In the genomic region with DNA sequence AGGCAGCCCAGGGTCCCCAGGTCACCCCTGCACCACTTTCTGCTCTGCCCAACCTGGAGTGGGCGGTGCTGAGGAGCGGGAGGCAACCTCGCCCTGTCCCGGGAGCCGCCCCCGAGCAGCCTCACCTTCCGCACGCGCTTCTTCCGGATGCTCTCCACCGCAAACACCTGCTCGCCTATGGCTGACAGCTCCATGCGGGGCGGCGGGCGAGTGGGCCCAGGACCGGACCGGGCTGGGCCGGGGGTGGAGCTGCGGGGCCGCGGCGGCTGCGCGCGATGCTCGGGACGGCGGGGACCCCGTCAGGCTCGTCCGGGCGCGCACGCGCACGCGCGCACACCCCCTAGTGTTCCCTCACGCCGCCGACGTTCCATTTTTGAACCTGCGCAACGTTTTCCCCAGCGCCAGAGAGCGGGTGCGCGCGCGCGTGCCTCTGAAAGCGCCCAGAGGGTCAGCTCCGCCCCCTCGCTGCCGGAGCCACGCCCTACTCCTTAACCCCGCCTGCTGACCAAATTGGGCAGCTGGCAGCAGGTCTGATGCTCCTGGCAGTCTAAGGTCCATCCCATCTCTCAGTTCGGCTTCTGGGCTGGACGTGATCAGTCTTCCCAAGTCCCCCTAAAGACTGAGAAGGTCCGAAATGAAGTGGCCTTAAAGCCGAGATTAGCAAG, we compare ENCODE assay signal across 8 mouse cellular contexts. TPM values are rescaled to one million over a fixed set of nuclear protein-coding genes. Genes with fewer than 3 reads are reported as not detected.
DNase-seq lines count a peak whose midpoint lies in the region; ATAC-seq lines count a peak whose summit lies in the region.

No protein-coding gene starts in this region.

- under 1% methylated on average over 52 of the region's 62 CpGs for WGBS in intestine, embryonic 14.5 days

- H3K27me3 ChIP-seq in intestine, embryonic 14.5 days (replicated peaks; ENCODE audit: control insufficient read depth, insufficient read depth, low read length): peaks cover 41% of the 10 kb centered on the region

- peak overlapping the region; percentile 50 for H3K9ac ChIP-seq in intestine, embryonic 14.5 days (ENCODE audit: low read length)

- peak overlapping the region; percentile 58 for H3K4me3 ChIP-seq in intestine, embryonic 14.5 days (ENCODE audit: low read depth, low read length)

- peak overlapping the region; percentile 77 for H3K4me2 ChIP-seq in intestine, embryonic 14.5 days (ENCODE audit: low read length)

- H3K4me1 ChIP-seq in intestine, embryonic 14.5 days (replicated peaks; ENCODE audit: control insufficient read depth, insufficient read depth, low read length): peaks cover 3% of the 10 kb centered on the region; the same call in 1 of the 2 replicates

- intact Hi-C loops in left cerebral cortex, postnatal 10 days (cut with DNase I): no loop called here

- peak; percentile 67 for ATAC-seq in activated CD4-positive, CD25-positive, alpha-beta regulatory T cell, adult 4 months
- peak; percentile 76 for ATAC-seq in intestine, embryonic 14.5 days (replicated peaks; ENCODE audit: low FRiP score, low TSS enrichment, low read depth)
- peak; percentile 76 for ATAC-seq in megakaryocyte progenitor cell, adult 5-6 weeks (replicated peaks; ENCODE audit: poor library complexity)

- H3K27ac ChIP-seq in intestine, embryonic 14.5 days (ENCODE audit: low read depth): peak overlapping the region; percentile 47

- H3K36me3 ChIP-seq in intestine, embryonic 14.5 days (ENCODE audit: control insufficient read depth, insufficient read depth, low read length): no peaks in the 10 kb centered on the region

- peak; percentile 91 for DNase-seq in embryo, embryonic 10 days (ENCODE audit: low spot score)
- peak; percentile 86 for DNase-seq in gastrocnemius, postnatal 10 days
- peak; percentile 91 for DNase-seq in intestine, embryonic 14.5 days (ENCODE audit: low spot score)
- DNase-seq in left cerebral cortex, postnatal 10 days (ENCODE audit: extremely low spot score in 1 of 2, low spot score in 2 of 2): peak; percentile 61 to 92
- DNase-seq in right cerebral cortex, postnatal 10 days (ENCODE audit: low spot score in 2 of 2): peak; percentile 88 to 91
- peak; percentile 94 for DNase-seq in urinary bladder, postnatal 14 days (ENCODE audit: low spot score)

- no peaks in the 10 kb centered on the region for H3K9me3 ChIP-seq in intestine, embryonic 14.5 days (ENCODE audit: control insufficient read depth, low read length)

RNA-seq across cellular contexts. Expression of gene Cbx7, which starts 38.5 kb away (rescaled TPM):
- polyA plus RNA-seq in activated CD4-positive, CD25-positive, alpha-beta regulatory T cell, adult 4 months (2017; shearing (Covaris generic)): 10 to 100 TPM; 21.9 to 30.3 TPM
- total RNA-seq in gastrocnemius, postnatal 10 days (2021): 1 to 10 TPM; 2.9 to 4.1 TPM
- 4.6 and 6.2 TPM in 2 replicates for polyA plus RNA-seq in intestine, embryonic 14.5 days (2014; fragmentation: Nextera tagmentation; extraction: Ambion mirVana)
- total RNA-seq in left cerebral cortex, postnatal 10 days (2021): 1 to 10 TPM; 5.6 to 7.1 TPM
- 3.3 TPM in 2 replicates for total RNA-seq in megakaryocyte progenitor cell, adult 5-6 weeks (2015)
- total RNA-seq in megakaryocyte progenitor cell, adult 5-6 weeks (2017): 1.7 and 2.1 TPM in 2 replicates

RNA-seq across cellular contexts. Expression of gene Apobec3, which starts 41.0 kb away (rescaled TPM):
- 100 to 1,000 TPM; 505 to 519 TPM for polyA plus RNA-seq in activated CD4-positive, CD25-positive, alpha-beta regulatory T cell, adult 4 months (2017; shearing (Covaris generic))
- 10 to 100 TPM in 1 of 2 experiments, 1 to 10 TPM in 1; 7.5 to 11.8 TPM for total RNA-seq in gastrocnemius, postnatal 10 days (2021)
- polyA plus RNA-seq in intestine, embryonic 14.5 days (2014; fragmentation: Nextera tagmentation; extraction: Ambion mirVana): 11.3 and 12.5 TPM in 2 replicates
- total RNA-seq in left cerebral cortex, postnatal 10 days (2021): 1 to 10 TPM; 4.4 to 4.7 TPM
- total RNA-seq in megakaryocyte progenitor cell, adult 5-6 weeks (2015): 167 and 177 TPM in 2 replicates
- 159 and 166 TPM in 2 replicates for total RNA-seq in megakaryocyte progenitor cell, adult 5-6 weeks (2017)

Comparison
In these comparisons a context has a peak if more than half of its experiments do, and no peak if none do; other contexts are left out.
1. Peak in every context shown above with its lines: DNase-seq, ATAC-seq, H3K4me3 ChIP-seq and H3K27ac ChIP-seq.
2. RNA of gene Apobec3, which starts 41.0 kb away (total RNA-seq): 159 to 177 TPM in megakaryocyte progenitor cell, adult 5-6 weeks; 7.5 to 11.8 TPM in gastrocnemius, postnatal 10 days and 4.4 to 4.7 TPM in left cerebral cortex, postnatal 10 days; every median in the first group is over 10 times any median in the second.